Mouse (Mus musculus) heart, postnatal 36 days (tissue): ENCODE results near the gene Cox14. TPM values are rescaled to one million over a fixed set of nuclear protein-coding genes. Genes with fewer than 3 reads are reported as not detected.

Source experiments
- DNase-seq, 2 experiments: peaks; one replicate each; pipeline ENCODE4 v3.0.0; 2021 to 2022
- intact Hi-C: fragments of 180-260 bp; cut with DNase I; formaldehyde crosslinking; loops from one replicate; pipeline ENCODE4 v1.15.1; 2025
- total RNA-seq, 2 experiments: library from RNA; stranded (reverse); gene quantifications; 2 replicates each; pipeline ENCODE4 v1.2.3; 2021

The Cox14 gene
- total RNA-seq, 2 experiments from 2014 or later = 218 to 222 TPM

- no peak for DNase-seq
- intact Hi-C loops = loop anchor here (2.0 to 10.0 kb wide), 2 partner anchors 46 to 278 kb away; no protein-coding TSS in a partner anchor
Measured at GRCm38 (mm10) chr15:99772925-99773324, 47.5 kb downstream of the Cox14 start.

Other genes with a start within 250 kb of the Cox14 start
- under 1 TPM; 0.31 to 0.33 TPM for gene Faim2, start 197.5 kb upstream of the Cox14 start, total RNA-seq
- not detected for gene Aqp2, start 146.6 kb upstream of the Cox14 start, total RNA-seq
- gene Aqp5, start 134.8 kb upstream of the Cox14 start, total RNA-seq = not detected
- not detected for gene Aqp6, start 124.2 kb upstream of the Cox14 start, total RNA-seq
- gene Racgap1, start 74.0 kb upstream of the Cox14 start, total RNA-seq = 1 to 10 TPM; 2.1 to 2.2 TPM
- under 1 TPM; 0.22 to 0.35 TPM for gene Asic1, start 55.2 kb upstream of the Cox14 start, total RNA-seq
- 10 to 100 TPM; 18.7 to 22.1 TPM for gene Smarcd1, start 23.5 kb upstream of the Cox14 start, total RNA-seq
- gene Gm17349, start 20.1 kb upstream of the Cox14 start, total RNA-seq = 1 to 10 TPM; 1.8 to 2.4 TPM
- 10 to 100 TPM; 61.0 to 62.5 TPM for gene Gpd1, start 8.1 kb upstream of the Cox14 start, total RNA-seq
- 10 to 100 TPM; 17.6 to 18.0 TPM for gene Cers5, start 47.3 kb downstream of the Cox14 start, total RNA-seq
- gene Lima1, start 149.8 kb downstream of the Cox14 start, total RNA-seq = 10 to 100 TPM; 19.9 to 21.0 TPM
- under 1 TPM; 0.05 to 0.06 TPM for gene Fam186a, start 241.4 kb downstream of the Cox14 start, total RNA-seq
- gene Larp4, start 244.4 kb downstream of the Cox14 start, total RNA-seq = 10 to 100 TPM; 47.1 to 60.2 TPM